Mouse (Mus musculus) neural tube, embryonic 15.5 days (tissue): Measurements from ENCODE around the gene Intu. TPM values are rescaled to one million over a fixed set of nuclear protein-coding genes. Genes with fewer than 3 reads are reported as not detected.

ENCODE experiments used
- ATAC-seq: fragments of 200-750 bp; cut with Nextera tagmentation; 2 replicates; pipeline ENCODE4 v1.8.0; 2017; ENCODE audit warnings: mild to moderate bottlenecking, moderate TSS enrichment, moderate library complexity; ENCODE audit not compliant: low FRiP score
- H3K27ac ChIP-seq: fragments of 300-500 bp; sonication (generic); replicated peaks from 2 replicates; pipeline ENCODE4 v1.5.1; 2015; ENCODE audit warnings: mild to moderate bottlenecking, inconsistent platforms
- H3K27me3 ChIP-seq: fragments of 300-500 bp; sonication (generic); replicated peaks from 2 replicates; pipeline ENCODE4 v1.6.1; 2015; ENCODE audit warnings: inconsistent platforms
- H3K36me3 ChIP-seq: fragments of 300-500 bp; sonication (generic); 2 replicates; pipeline ENCODE4 v1.6.1; 2015; ENCODE audit warnings: inconsistent platforms
- H3K4me1 ChIP-seq: fragments of 300-500 bp; sonication (generic); 2 replicates; pipeline ENCODE4 v1.6.1; 2015; ENCODE audit warnings: inconsistent platforms
- H3K4me2 ChIP-seq: fragments of 300-500 bp; sonication (generic); 2 replicates; pipeline ENCODE4 v1.6.1; 2015; ENCODE audit warnings: inconsistent platforms, mild to moderate bottlenecking, moderate library complexity
- H3K4me3 ChIP-seq: fragments of 300-500 bp; sonication (generic); replicated peaks from 2 replicates; pipeline ENCODE4 v1.5.1; 2015; ENCODE audit warnings: mild to moderate bottlenecking, inconsistent platforms
- H3K9ac ChIP-seq: fragments of 300-500 bp; sonication (generic); replicated peaks from 2 replicates; pipeline ENCODE4 v1.6.1; 2015; ENCODE audit warnings: mild to moderate bottlenecking, inconsistent platforms
- H3K9me3 ChIP-seq: fragments of 300-500 bp; sonication (generic); replicated peaks from 2 replicates; pipeline ENCODE4 v1.6.1; 2016; ENCODE audit warnings: inconsistent platforms
- WGBS: fragments of 180-500 bp; shearing (Covaris S2); methylation state at CpG from one replicate; pipeline ENCODE4 v1.1.7; 2015; ENCODE audit warnings: mixed read lengths; 5-methylcytosine and 5-hydroxymethylcytosine counted together
- polyA plus RNA-seq: library from polyadenylated mRNA; unstranded; fragments of >200 nt; fragmentation: Nextera tagmentation; extraction: Ambion mirVana; gene quantifications from 2 replicates; pipeline ENCODE4 v1.2.1, GENCODE M21; 2015

The Intu gene
- polyA plus RNA-seq, 1 experiment from 2014 or later = 2.1 TPM

DNA sequence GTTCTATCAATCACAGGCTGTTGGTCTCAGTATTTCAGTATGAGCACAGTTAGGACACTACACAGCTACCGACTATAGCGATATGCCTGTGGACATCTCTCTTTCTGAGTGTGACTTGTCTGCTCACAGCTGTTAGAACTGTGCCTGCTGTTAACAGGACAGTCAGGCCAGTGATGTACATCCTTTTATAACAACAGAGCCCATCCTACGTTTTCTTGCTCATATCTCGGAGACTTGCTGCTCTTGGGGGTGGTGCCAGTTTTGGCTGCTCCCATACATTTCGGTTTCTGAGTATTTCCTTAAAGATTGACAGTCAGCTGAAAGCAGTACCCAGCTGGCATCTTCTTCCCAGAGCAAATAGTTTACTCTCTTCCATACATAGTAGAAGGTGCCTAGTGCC lies 125.3 kb downstream of the Intu start:
- no peaks in the 10 kb centered on the region for H3K4me1 ChIP-seq
- H3K4me3 ChIP-seq = no peak overlapping the region
- H3K9me3 ChIP-seq = no peaks in the 10 kb centered on the region
- no peak overlapping the region for H3K4me2 ChIP-seq
- peaks cover 14% of the 10 kb centered on the region for H3K36me3 ChIP-seq
- H3K9ac ChIP-seq = no peak overlapping the region
- H3K27ac ChIP-seq = no peak overlapping the region
- no peaks in the 10 kb centered on the region for H3K27me3 ChIP-seq
- WGBS = 93% methylated on average over 5 of the region's 5 CpGs
- no peak for ATAC-seq

DNA sequence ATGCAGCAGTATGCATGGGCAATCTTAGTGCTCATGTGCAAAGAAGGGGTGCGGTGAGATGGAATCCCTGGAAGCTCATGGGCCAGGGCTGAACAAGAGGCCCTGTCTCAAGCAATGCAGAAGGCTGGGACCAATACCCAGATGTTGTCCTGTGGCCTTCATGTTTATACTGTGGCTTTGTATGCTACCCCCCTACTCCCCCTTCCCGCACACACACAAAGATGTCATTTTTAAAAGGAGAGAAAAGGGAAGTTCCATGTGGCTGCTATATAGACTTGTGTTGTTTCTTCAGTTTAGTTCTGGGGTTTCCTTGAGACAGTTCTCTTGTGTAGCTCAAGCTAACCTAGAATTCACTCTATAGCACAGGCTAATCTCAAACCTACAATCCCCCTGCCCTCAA lies 129.1 kb downstream of the Intu start:
- H3K27ac ChIP-seq = no peak overlapping the region
- no peaks in the 10 kb centered on the region for H3K27me3 ChIP-seq
- H3K36me3 ChIP-seq = peaks cover 23% of the 10 kb centered on the region
- no peak overlapping the region for H3K4me3 ChIP-seq
- ATAC-seq = no peak
- H3K9ac ChIP-seq = no peak overlapping the region
- no peak overlapping the region for H3K4me2 ChIP-seq
- H3K9me3 ChIP-seq = no peaks in the 10 kb centered on the region
- no peaks in the 10 kb centered on the region for H3K4me1 ChIP-seq
- WGBS = 93% methylated on average over 2 of the region's 2 CpGs

DNA sequence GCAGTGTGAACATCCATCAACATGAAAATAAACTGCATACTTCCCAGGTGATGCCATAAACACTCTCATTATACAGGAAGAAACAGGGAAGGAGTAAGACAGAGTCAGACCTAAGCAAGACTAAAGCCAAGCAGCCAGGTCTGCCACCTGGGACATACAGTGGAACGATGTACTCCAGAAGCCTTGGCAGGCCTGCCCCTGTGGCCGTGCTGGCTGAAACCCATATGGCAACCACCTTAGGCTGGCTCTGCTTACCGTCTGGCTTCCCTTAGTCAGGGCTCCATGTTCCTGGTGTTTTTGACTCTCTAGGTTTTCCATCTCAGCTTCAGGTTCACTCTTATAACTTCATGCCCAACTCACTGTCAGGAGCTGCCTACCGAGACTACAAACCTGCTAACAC lies 135.0 kb downstream of the Intu start:
- peaks cover 16% of the 10 kb centered on the region for H3K36me3 ChIP-seq
- no peaks in the 10 kb centered on the region for H3K4me1 ChIP-seq
- H3K9ac ChIP-seq = no peak overlapping the region
- H3K27ac ChIP-seq = no peak overlapping the region
- 93% methylated on average over 4 of the region's 4 CpGs for WGBS
- H3K4me3 ChIP-seq = no peak overlapping the region
- no peak overlapping the region for H3K4me2 ChIP-seq
- no peaks in the 10 kb centered on the region for H3K9me3 ChIP-seq
- ATAC-seq = no peak
- H3K27me3 ChIP-seq = no peaks in the 10 kb centered on the region

DNA sequence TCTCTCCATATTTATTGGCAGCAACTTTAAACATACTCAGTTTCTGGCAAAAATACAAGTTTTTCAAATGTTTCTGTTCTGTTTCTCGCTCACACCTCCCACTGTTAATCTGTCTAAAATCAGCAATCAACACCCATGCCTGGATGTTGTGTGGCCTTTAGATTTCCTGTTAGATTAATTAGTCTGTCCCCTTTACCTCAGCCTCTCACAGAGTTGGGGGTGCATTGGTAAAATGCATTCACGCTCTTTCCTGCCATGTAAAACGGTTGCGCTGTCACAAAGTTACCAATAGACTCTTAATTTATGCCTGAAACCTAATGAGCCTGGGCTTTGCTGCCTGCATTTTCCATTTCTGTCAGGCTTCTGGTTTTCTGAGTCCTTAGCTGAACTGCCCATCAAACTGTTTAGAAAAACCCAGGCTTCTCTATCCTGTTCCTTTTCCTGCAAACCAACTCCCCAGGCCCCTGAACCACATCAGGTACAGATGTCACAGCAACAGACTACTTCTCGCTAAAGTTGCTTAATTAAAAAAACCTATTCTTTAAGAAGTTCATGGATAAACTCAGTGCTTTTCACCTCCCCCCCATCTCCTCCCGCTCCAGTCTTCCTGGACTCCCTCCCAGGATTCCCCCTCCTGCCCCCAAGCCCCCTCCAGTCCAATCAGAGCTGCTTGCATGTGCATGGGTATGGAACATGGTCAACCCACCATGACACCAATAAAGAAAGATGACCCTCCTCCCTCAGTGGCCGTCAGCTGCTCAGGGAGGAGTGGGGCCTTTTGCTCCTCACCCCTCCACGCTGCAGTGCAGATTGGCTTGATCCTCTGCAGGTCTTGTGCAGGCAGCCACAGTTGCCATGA lies 136.0 kb downstream of the Intu start:
- H3K4me3 ChIP-seq = no peak overlapping the region
- H3K36me3 ChIP-seq = peaks cover 16% of the 10 kb centered on the region
- H3K9ac ChIP-seq = no peak overlapping the region
- ATAC-seq = no peak
- H3K27ac ChIP-seq = no peak overlapping the region
- no peaks in the 10 kb centered on the region for H3K4me1 ChIP-seq
- no peak overlapping the region for H3K4me2 ChIP-seq
- WGBS = 62% methylated on average over 8 of the region's 8 CpGs
- no peaks in the 10 kb centered on the region for H3K27me3 ChIP-seq
- no peaks in the 10 kb centered on the region for H3K9me3 ChIP-seq

DNA sequence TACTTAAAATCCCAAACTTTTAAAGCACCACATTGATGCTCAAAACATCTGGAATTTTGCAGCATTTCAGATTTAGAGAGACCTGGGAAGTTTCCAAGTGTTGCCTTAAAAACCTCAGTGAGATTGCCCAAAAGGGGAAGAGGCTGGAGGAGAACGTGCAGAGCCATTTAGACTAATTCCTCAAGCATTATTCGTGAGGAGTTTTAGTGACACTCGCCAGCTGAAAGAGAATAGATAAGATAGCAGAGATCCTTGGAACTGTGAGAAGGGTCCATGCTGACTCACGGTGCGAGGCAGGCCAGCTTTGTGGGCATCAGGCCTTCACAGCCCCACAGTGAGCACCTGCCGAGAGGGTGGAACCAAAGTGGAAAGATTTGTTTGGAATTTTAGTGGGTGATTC lies 137.8 kb downstream of the Intu start:
- WGBS = 77% methylated on average over 6 of the region's 6 CpGs
- no peak overlapping the region for H3K9ac ChIP-seq
- no peak for ATAC-seq

DNA sequence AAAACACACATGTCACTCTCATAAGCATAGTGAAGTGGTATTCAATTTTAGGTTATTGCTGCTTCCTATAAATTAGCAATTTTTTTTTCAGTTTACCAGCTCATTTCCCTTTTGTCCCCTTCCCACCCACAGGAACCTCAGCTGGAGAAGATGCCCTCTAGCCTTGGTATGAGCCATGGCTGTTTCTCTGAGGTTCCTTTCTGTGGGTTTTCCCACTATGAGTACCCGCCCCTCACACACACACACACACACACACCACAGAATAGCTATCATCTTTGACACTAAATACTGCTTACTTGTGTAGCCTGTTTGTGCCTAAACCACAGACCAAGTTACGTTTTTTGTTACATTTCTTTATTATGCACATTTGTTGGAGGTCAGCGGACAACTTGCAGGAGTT lies 138.3 kb downstream of the Intu start:
- H3K9me3 ChIP-seq = no peaks in the 10 kb centered on the region
- H3K27ac ChIP-seq = no peak overlapping the region
- H3K9ac ChIP-seq = no peak overlapping the region
- WGBS = 91% methylated on average over 3 of the region's 3 CpGs
- H3K36me3 ChIP-seq = peaks cover 11% of the 10 kb centered on the region; the same call in 1 of the 2 replicates
- H3K4me1 ChIP-seq = no peaks in the 10 kb centered on the region
- no peaks in the 10 kb centered on the region for H3K27me3 ChIP-seq
- no peak for ATAC-seq
- H3K4me2 ChIP-seq = no peak overlapping the region
- H3K4me3 ChIP-seq = no peak overlapping the region

More for the DNA sequence above, 137.8 kb downstream of the Intu start:
- Histone ChIP-seq H3K27ac (no peak overlapping the region), H3K4me2 (no peak overlapping the region), H3K4me1 (no peaks in the 10 kb centered on the region), H3K4me3 (no peak overlapping the region), H3K27me3 (no peaks in the 10 kb centered on the region), H3K9me3 (no peaks in the 10 kb centered on the region), H3K36me3 (peaks cover 16% of the 10 kb centered on the region)

DNA sequence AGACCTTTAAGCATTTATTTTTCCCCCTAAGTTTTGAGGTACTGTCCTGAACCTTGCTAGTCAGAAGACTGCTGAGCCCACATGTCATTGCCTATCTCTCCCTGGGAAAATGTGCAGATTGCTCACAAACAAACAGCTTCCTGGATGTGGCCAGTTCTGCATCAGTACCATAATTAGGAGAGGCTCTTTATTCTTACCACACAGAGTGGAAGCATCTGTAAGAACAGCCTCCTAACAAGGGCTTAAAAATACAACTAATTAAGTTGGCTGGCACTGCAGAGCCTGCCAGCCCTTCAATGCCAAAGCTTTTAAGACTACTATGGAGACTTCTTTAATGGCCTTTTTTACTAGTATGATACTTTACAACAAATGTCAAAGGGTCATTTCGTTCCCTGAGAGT lies 142.4 kb downstream of the Intu start:
- no peak overlapping the region for H3K27ac ChIP-seq
- H3K4me3 ChIP-seq = no peak overlapping the region
- no peaks in the 10 kb centered on the region for H3K9me3 ChIP-seq
- H3K4me2 ChIP-seq = no peak overlapping the region
- no peak overlapping the region for H3K9ac ChIP-seq
- no peaks in the 10 kb centered on the region for H3K36me3 ChIP-seq
- no peaks in the 10 kb centered on the region for H3K4me1 ChIP-seq
- ATAC-seq = no peak
- 60% methylated on average over 1 of the region's 1 CpGs for WGBS
- no peaks in the 10 kb centered on the region for H3K27me3 ChIP-seq

DNA sequence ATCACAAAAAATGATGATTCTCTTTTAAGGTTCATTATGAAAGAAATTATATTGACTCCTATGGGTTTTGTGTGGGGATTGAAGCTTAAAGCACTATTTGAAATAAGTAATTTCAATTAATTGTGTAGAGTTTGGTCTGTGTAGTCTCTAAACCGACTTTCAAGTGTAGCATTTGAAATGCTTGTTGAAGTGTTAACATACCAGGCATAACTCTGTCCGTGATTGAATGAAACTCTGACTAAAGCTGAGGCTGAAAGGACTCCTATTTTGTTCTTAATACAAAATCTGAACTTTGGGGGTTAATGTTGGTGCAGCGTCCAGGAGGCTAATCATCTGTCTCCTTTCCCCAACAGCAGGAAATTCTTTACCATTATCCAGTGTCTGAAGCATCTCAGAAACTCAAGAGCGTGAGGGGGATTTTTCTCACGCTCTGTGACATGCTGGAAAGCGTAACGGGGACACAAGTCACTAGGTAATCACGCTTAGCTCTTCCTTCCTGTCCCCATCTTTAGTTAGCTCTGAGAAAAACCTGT lies 143.9 kb downstream of the Intu start:
- 42% methylated on average over 8 of the region's 8 CpGs for WGBS
- no peaks in the 10 kb centered on the region for H3K4me1 ChIP-seq

DNA sequence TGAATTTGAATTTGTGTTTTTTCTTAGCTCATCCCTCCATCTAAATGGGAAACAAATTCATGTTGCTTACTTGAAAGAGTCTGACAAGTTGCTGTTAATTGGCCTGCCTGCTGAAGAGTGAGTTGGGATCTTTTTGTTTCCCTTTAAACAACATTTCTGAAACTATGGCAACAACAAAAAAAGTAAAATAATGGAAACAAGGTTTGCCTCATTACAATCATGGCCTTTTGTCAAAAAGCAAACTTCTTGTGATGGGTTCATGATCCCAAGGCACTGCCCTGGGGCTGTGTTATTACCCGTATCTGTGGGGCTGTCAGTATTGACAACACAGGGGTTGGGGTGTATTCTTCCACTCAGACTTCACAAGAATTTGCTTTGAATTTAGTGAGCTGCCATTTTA lies 147.8 kb downstream of the Intu start:
- no peak overlapping the region for H3K4me2 ChIP-seq
- no peaks in the 10 kb centered on the region for H3K36me3 ChIP-seq
- H3K9ac ChIP-seq = no peak overlapping the region
- no peaks in the 10 kb centered on the region for H3K27me3 ChIP-seq
- H3K9me3 ChIP-seq = no peaks in the 10 kb centered on the region
- no peak overlapping the region for H3K27ac ChIP-seq
- no peaks in the 10 kb centered on the region for H3K4me1 ChIP-seq
- no peak overlapping the region for H3K4me3 ChIP-seq
- 48% methylated on average over 1 of the region's 1 CpGs for WGBS
- no peak for ATAC-seq

More for the DNA sequence above, 143.9 kb downstream of the Intu start:
- ATAC-seq = no peak
- Histone ChIP-seq H3K4me3 (no peak overlapping the region), H3K36me3 (no peaks in the 10 kb centered on the region), H3K27me3 (no peaks in the 10 kb centered on the region), H3K9ac (no peak overlapping the region), H3K4me2 (no peak overlapping the region), H3K27ac (no peak overlapping the region), H3K9me3 (no peaks in the 10 kb centered on the region)

DNA sequence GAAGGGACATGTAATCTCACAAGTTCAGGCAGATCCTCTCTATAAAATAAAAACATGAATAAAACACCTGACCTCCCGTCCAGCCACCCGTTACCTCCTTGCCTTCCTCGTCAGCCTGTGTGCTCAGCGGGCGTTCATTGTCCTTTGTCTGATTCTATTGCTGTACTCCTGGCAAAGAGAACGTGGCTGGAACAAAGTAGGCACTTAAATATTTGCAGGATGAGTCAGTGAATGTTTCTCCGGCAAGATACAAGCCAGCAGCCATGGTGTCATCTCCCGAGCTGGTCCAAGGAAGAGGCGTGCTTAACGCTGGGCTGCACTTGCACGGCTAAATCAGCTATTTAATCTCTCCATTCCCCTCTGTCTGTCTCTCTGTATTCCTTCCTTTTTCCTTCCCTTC lies 151.3 kb downstream of the Intu start:
- peaks cover 7% of the 10 kb centered on the region; the same call in 1 of the 2 replicates for H3K4me1 ChIP-seq
- H3K4me2 ChIP-seq = no peak overlapping the region
- ATAC-seq = no peak
- H3K36me3 ChIP-seq = no peaks in the 10 kb centered on the region
- WGBS = 28% methylated on average over 11 of the region's 11 CpGs
- H3K4me3 ChIP-seq = no peak overlapping the region
- no peak overlapping the region for H3K27ac ChIP-seq
- no peaks in the 10 kb centered on the region for H3K9me3 ChIP-seq
- no peak overlapping the region for H3K9ac ChIP-seq
- no peaks in the 10 kb centered on the region for H3K27me3 ChIP-seq

DNA sequence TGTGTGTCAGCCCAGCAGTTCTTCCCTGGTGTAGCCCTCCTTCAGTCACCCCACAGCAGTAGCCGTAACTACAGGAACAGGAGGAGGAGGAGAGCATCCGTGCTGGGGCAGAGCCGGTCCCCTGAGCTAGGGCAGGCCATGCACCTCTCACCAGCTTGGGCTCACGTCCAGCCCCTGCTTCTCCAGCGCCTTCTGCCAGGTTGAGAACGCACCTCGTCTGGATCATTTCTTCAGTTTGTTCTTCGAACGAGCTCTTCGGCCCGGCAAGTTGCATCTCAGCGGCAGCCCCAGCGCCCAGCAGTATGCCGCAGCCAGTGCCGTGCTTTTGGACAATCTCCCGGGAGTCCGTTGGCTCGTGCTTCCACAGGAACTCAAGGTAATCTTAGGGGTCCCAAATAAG lies 152.1 kb downstream of the Intu start:
- WGBS = 91% methylated on average over 18 of the region's 18 CpGs
- no peak overlapping the region for H3K27ac ChIP-seq
- no peaks in the 10 kb centered on the region for H3K27me3 ChIP-seq
- no peak overlapping the region for H3K4me2 ChIP-seq
- H3K36me3 ChIP-seq = no peaks in the 10 kb centered on the region
- peaks cover 7% of the 10 kb centered on the region; the same call in 1 of the 2 replicates for H3K4me1 ChIP-seq
- H3K9me3 ChIP-seq = no peaks in the 10 kb centered on the region
- H3K9ac ChIP-seq = no peak overlapping the region
- ATAC-seq = no peak
- H3K4me3 ChIP-seq = no peak overlapping the region

DNA sequence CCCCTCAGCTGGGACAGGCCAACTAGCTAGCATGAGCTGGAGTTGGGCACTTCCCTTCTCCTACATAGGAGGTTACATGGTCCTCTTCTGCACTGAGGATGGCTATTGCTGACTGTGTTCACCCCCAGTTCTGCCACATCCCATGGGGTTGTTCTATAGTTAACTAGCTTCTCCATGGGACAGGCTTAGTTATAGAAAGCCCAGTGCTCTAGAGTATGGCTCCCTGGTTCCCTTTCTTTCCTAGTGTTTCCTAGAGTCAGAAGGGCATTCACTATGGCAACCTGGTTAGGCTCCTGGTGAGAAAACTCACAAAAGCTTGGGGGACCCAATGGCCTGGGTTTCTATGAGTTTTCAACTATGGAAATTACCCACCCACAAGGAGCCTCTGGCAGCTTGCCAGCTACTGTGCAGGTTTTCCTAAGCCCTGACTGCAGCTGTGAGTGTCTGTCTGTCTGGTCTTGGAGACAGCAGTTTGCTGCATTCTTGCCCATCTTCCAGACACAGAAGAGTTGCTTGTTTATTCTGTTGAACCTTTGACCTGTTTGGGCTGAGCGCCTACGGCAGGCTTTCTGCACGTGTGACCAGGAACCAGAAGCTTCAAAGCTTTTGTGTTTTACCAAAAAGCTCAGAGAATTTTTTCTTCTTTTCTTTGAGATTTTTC lies 154.9 kb downstream of the Intu start:
- H3K9me3 ChIP-seq = no peaks in the 10 kb centered on the region
- H3K4me1 ChIP-seq = peaks cover 7% of the 10 kb centered on the region; the same call in 1 of the 2 replicates
- no peaks in the 10 kb centered on the region for H3K27me3 ChIP-seq
- H3K27ac ChIP-seq = no peak overlapping the region
- H3K4me2 ChIP-seq = no peak overlapping the region
- no peaks in the 10 kb centered on the region for H3K36me3 ChIP-seq
- peak; percentile 53; the same call in 1 of the 2 replicates for ATAC-seq
- WGBS = 13% methylated on average over 3 of the region's 3 CpGs
- no peak overlapping the region for H3K9ac ChIP-seq
- no peak overlapping the region for H3K4me3 ChIP-seq
